Mouse (Mus musculus) ES-Bruce4 (cell line): ENCODE data around the gene Cers6.

ENCODE experiments used
- CTCF ChIP-seq: IDR thresholded peaks from one replicate; pipeline ENCODE4 v1.8.1; 2011; ENCODE audit warnings: low read depth, low read length
- EP300 ChIP-seq: IDR thresholded peaks from 2 replicates; pipeline ENCODE4 v1.6.1; 2011; ENCODE audit warnings: low read depth, low read length; ENCODE audit not compliant: insufficient read depth
- POLR2A ChIP-seq: IDR thresholded peaks from one replicate; pipeline ENCODE4 v1.8.1; 2011; ENCODE audit warnings: low read length; ENCODE audit not compliant: insufficient read depth

- no peak for TF ChIP-seq POLR2A
- no peak for TF ChIP-seq CTCF
- no peak for TF ChIP-seq EP300
These were observed 23.3 kb downstream of the Cers6 start for GRCm38 (mm10) chr2:68884573-68884972.
